Mouse (Mus musculus) c-Kit-positive CD71-positive TER-119-positive erythroid progenitor cells, embryonic 14.5 days (primary cell): ENCODE data around the gene App.

Experiments used
- DNase-seq: peaks from one replicate; pipeline ENCODE4 v3.0.0-alpha.2; 2013; ENCODE audit warnings: low spot score

The App gene

DNA sequence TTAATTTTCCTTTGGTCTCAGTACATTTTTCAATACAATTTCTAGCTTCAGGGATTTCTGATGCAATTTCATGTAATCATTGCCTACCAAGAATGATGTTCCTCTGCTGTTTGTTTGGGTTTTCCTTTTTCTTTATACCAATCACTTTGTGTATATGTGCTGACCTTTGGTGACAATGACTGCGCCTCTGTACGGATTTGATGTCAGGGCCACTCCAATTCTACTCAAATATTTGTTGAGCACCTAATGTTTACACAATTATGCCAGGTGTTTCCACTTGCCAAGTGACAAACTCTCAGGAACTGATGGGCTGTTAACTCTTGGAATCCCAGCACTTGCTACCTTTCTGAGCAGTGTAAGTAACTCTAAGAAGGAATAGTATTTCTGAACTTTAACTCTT lies 98.2 kb downstream of the App start:
- DNase-seq, result no peak

DNA sequence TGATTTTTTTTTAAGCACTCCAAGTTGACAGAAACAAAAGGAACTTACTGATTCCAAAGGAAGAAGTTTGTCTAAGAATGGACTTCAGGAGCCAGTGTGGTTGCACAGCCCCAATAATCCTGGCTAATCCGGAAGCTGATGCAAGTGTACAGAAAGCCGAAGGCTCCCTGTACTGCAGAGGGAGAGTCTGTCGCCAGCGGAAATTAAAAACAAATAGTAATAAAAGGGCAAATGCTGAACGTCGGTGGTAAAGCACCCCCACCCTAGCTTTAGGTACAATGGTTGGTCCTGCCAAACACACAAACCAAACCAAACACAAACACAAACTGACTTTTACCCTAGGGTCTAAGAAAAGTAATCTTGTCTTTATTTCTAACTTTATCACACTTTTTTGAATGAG lies 98.7 kb downstream of the App start:
- no peak for DNase-seq

DNA sequence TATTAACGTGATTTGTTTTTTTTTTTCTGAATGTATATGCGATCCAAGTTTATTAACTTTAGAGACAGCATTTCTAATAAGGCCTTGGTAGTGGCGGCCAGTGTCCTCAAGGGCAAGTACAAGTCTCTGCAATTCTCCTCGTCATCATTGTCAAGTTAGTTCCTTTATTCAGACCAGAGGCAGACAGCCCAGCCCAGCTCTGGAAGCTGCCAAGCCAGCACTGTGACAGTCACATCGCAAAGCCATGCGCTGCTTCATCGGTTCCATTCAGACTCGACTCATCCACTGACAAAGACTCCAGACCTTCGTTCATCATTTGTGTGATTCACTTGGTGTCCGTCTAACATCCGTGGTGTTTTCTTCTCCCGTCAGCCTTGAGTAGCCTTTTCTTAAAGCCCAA lies 100.9 kb downstream of the App start:
- DNase-seq, result no peak

DNA sequence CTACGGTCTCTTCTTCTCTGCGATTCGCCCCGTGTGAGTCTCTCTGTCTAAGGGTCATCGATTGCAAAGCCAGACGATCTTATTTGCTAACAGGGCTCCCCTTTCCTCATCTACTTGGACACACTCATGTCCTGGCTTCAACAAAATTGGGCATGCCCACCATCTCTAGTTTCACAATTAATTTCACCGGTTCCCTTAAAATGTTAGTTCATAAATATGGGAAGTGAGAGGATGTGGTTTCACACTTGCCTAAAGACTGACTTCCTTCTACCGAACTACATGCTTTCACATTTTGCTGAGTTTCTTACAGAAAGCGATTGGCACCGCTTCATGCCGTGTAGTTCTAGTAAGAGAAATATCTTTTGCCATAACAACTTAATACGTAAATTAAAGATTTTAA lies 101.8 kb downstream of the App start:
- no peak for DNase-seq

DNA sequence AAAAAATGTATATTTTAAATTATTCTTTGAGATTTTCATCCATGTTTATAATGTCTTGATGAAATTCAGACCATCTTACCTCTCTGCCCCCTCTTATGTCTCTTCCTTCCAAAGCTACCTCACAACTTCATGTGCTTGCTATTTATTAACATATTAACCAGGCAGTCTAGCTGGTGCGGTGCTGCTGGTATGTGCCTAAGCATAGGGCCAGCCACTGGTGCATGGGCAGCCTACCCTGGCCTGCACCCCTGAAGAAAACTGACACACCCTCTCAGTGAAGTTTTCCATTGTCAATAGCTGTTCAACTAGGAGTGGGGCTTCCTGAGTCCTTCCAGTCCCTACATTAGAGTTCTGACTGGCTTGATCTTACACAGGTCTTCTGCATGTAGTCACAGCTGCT lies 102.3 kb downstream of the App start:
- no peak for DNase-seq

DNA sequence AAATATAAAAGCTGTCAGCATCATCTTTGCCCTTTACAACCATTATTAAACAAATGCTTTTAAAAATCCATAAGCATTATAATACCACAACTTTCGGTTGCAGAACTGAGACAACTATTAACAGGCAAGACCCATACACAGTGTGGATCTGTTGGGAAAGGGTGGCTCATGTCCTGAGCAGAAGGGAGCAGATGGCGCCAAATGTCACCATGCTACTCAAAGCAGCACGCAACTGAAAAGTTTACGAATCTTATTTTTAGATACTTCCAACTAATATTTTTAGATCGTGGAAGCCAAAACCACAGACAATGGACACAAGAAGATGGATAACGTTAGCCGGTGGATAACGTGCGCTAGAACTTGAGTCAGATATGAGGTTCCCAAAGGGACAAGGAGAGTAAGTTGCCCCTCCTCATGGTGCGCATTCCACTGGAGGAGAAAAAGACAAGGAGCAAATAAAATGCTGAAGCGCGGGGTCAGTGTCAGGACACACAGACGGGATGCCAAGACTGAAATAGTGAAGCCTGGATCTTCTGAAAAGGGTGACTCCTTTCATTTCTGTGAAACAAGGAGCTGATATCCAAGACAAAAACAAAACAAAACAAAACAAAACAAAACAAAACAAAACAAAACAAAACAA lies 106.2 kb downstream of the App start:
- no peak for DNase-seq

DNA sequence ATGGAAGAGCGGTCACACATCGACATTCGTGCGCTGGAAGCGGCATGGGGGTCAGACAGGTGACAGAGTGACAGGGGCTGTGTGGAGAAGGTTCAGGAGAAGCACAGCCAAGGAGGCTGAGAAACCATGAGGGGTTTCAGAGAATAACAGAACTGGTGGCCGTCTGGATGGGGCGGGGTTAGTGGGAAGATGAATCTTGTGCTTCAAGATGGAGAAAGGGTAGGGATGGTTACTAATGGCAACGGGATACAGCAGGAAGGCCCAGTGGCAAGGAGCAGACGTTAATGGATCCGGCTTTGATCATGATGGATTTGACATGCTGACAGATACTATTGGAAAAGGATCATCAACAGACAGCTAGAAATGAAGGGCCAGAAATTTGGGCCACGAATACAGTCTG lies 107.3 kb downstream of the App start:
- DNase-seq, result no peak

DNA sequence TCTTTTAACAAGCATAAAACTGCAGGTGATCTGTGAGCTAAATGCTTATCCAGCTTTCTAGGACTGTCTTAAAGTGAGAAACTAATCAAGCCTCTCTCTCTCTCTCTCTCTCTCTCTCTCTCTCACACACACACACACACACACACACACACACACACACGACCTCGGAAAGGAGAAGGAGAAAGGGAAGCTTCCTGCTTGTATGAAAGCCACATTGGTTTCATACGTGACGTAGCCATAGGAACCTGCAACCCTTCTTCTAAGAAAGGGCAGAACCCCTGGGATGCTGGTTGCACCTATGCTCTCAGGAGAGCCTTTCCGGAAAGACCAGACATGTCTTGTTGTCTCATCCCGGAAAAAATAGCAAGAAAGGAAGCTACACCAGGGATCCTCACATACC lies 108.8 kb downstream of the App start:
- DNase-seq, result no peak

DNA sequence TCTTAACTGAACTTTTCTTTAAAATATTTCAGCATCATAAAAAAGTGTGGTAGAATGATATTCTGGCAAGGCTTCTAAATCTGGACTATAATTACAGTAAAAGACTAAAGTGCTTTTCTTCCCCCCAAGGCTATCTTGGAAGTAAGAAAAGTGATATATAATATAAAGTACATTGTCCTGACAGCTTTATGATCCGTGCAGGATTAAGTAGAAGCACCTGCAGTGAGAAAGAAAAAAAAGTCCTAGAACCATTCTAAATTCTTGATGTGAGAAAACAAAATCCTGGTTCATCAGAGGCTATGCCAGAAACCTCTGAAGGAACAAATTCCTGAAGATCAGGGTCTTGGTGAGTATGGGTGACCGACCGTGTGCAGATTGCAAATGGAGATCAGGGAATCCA lies 110.8 kb downstream of the App start:
- no peak for DNase-seq

DNA sequence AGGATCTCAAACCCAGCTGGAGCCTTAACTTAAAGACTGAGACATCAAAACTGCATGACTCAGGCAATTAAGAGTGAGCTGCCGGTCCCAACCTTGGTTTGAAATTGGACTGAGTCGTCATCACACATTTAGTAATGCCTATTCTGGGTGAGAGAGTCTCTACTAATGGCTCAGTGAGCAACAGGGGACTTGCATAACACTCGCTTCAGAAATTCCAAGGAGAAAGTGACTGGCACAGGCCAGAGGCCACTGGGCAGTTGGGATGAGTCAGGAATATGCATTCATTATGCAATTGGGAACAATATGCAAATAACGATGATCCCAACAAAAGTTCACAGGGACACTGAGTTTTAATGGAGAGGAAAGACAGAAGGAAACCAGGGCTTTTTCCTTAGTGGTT lies 111.8 kb downstream of the App start:
- DNase-seq, result no peak

DNA sequence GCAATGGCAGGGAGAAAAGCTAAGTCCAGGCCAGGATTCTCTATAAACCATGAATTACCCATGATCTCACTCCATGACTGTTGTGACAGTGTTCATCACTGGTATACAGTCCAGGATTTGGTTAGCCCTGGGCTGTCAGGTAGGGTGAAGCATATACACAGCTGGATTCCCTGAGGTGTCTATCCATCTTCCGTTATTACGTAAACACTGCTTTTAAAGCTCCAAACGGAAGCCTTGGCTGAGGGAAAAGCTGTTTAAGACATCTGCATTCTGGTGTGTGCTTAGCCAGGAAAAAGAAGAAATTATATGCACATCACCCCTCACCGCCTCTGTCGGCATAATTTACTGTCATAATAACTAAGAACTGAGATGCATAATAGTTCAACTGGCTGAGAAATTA lies 115.4 kb downstream of the App start:
- DNase-seq, result no peak

DNA sequence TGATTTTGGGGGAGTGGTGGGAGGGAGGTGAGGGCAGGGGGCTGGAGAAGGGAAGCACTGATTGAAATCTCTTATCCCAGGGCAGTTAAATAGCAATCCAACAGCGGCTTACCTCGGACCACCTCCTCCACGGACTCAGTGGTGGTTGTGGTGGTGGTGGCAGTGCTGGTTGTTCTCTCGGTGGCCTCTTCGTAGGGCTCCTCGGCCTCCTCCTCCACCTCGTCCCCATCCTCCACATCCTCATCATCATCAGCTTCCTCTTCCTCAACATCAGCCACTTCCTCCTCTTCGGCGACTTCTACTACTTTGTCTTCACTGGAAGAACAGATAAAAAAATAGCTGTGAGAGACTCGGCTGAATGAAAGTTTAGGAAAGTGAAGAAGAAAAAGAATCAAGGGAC lies 117.4 kb downstream of the App start:
- DNase-seq, result no peak

DNA sequence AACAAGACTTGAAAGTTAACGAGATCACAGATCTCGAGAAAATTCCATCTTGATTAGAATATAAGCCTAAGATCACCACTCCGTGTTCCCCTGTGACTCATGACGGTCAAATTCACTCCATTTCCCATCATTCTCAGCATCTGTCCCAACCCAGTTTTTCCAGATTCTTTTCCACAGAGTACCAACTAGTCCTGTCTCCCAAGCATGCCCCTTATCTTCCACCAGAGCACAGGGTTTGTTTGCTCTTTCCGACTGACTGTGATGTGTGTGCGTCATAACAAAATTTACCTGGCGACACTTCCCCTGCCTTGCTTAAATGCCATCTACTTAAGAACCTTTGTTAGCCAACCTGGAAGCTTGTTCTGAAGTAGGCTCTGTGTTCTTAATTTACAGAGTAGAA lies 119.6 kb downstream of the App start:
- DNase-seq, result no peak

DNA sequence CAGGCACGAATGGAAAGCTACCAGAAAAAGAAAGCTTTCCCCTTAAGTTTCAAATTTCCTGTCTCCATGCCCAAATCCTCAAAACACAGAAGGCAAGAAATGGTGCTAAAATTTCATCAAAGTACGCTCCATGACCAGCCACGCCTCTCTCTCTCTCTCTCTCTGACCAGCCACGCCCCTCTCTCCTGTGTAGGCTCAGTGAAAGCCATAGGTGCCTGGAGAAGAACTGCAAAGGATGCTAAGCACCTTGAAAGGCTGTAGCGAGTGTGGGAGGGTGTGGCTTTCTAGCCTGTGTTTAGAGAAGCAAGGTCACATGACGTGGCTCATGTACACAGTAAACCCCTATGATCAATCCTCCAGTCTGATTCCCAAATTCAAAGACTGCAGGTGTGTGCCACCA lies 126.3 kb downstream of the App start:
- DNase-seq, result no peak

DNA sequence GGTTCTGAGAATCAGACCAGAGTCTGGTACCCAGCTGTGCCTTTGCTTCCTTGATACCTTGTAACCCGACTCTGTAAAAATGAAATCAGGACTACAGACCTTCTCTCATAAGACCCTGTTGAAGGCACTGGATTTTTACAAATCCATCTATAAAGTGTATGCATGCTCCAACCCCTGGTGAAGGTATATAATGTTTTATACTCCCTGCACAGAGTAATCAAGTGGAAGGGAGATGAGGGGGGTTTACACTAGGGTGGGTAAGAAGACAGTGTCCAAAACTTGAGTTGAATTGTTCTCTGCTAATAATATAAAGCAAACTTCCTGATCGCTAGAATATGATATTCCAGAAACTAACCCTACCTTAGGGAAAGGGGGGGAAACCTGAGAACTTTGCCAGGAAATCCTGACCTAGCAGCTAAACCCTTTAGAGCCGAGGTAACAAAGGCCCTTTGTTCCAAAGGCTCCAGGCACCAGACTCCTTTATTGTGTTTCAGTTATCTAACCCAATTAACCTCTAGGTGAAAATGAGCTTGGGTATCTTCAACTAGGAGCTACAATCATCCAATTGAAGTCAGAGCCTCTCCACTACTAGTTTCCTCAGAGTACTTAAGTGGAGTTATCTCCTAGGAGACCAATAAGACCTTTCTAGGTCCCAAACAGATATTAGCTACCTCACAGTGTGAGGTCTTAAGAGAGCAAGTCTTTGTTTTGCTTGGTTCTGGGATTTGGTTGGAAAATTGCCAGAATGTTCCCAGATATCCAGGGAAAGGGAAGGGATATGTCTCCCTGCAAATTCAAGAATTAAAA lies 132.2 kb downstream of the App start:
- DNase-seq, result no peak

DNA sequence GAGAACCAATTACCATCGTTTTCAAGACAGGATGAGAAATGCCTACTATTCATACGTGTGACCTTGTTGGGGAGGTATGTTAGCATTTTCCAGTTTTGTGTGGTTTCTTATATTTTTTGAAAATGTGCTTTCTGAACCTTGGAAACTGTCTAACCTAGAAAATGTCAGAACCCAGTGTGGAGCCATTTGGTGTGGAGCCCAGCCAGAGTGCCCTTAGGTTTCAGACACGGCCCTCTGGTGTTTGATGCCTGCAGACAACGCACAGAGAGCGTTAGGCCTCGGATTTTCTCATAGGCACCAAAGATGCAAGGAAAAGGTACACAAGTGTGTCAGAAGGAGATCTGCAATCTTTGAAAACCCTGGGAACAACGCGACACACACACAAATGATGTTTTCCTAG lies 134.8 kb downstream of the App start:
- DNase-seq, result no peak

DNA sequence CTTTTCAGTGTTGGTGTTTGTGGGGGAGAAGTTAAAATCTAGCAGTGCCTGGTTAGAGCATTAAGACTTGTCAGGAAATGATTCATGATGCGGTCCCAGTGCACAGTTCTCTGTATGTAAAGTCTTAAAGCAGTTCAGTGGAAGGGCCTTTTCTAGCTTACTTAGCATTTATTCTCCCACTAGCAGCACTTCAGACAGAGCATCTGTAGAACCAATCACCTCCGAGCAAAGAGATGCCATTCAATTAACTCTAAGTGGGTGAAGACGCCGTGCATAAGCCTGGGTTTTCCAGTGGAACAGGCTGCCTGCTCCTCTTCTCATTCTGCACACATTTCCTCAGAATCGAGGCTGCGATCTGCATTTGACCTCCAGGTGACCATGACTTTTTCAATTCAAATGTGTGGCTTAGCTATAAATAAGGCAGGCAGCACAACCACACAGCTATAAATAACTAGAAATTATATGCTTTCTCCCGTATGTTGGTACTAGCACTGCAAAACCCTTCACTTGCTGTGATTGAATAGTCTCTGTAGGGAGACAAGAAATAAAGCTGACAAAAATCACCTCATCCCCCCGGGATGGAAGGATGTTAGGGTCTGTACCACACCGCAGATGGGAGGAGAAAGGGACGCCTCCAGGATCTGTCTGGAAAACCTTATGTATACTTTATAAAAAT lies 135.5 kb downstream of the App start:
- DNase-seq, result no peak

DNA sequence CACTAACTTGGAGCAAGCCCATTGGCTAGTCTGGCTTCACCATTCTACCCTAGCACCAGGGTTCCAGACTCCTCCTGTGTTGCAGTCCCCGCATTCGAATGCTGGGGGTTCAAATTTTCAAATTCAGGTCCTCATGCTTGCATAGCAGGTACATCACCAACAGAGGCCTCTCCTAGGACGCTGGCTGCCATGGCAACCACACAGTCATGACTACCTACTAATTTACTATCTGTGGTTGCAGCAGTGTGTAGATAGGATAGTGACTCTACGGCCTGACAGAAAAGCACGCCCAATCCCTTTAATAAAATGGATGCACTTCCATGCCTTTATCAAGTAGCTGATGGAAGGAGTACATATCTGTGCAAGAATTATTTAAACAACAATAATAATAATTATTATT lies 137.8 kb downstream of the App start:
- no peak for DNase-seq

DNA sequence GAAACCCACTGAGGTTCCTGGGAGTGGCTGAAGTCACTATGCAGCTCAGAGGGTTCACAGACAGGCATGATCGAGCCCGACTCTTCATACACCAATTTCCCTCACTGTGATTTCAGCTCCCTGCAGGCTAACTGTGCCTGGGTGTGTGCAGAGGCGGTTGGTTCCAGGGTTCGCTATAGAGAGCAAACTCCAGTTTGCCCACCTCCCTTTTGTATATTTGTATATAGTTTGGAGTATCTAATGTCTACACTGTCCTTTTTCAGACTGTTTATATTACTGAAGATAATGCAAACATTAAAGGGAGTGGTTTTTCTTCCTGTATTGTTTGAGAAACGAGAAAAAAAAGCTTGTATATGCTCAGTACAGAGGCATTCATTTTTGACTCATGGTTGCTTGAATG lies 139.8 kb downstream of the App start:
- no peak for DNase-seq

DNA sequence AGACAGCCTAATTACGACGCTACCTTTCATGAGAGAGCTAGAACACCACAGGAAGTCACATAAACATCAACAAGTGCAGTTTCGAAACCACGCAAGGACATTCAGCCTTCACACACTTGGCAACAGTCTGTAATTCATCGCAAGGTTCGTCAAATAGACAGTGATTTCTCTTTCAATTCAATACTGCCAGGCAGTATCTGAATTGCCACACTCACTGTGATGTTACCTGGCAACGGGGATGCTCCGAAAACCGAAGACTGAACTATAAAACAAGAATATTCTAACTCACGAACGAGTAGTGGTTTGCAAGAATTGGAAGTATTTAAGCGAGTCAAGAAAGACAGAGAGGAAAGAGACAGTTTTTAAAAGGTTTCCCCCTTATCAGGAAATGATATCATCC lies 142.8 kb downstream of the App start:
- no peak for DNase-seq

DNA sequence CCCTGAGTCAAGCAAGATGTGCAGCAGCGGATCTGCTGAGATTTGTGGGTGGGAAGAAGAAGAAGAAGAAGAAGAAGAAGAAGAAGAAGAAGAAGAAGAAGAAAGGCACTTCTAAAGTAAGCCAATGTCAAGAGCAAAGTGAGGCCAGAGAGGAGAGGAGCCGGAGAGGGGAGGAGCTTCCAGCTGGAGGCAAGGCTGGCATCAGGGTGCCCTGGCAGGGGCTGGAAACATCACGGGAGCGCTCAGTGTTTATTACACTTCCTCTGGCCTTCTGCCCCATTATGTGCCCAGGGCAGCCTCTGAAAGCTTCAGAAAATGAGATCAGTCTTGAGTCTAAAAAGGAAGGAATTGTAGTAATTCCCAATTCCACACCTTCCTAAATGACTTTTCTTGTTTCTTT lies 145.2 kb downstream of the App start:
- no peak for DNase-seq

DNA sequence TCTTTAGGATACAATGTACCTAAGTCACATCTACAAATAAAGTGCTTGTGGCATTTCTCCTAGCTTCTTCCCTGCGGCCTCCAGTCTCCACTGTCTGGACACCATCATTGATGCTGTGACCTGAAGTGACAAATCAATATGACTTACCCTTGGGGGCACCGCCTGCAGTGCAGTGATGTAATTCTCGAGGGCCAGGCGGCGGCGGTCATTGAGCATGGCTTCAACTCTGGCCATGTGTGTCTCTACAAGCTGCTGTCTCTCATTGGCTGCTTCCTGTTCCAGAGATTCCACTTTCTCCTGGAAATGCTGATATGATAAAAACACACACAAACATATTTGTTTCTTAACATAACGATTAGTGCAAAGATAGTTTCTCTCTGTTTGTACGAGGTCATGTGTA lies 148.9 kb downstream of the App start:
- DNase-seq, result no peak

DNA sequence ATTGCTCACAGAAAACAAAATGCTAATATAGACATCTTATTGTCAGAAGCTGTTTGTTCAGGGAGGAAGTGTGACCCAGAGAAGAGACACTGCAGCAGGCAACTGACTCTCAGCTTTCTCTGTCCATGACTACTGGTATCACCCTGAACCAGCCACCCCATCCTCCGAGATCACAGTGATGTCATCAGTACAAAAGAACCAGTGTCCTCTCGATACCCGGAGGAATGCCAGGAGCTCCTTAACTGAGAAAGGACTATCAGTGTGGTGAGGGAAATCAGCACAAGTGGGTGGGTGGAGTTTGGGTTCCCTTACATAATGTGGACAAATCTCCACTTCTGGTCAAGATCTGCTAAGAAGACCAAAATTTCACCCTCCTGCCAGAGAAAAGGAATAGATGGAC lies 150.5 kb downstream of the App start:
- DNase-seq, result no peak
